Mouse (Mus musculus): ENCODE results near the gene Atp6v1f.

GRCm38 (mm10) chr6:29517139-29517538 lies 49.6 kb downstream of the Atp6v1f start:
- no peak for TF ChIP-seq POLR2A (IDR thresholded peaks at IDR 0.05; ENCODE audit: insufficient read depth, low read depth, low read length)
- TF ChIP-seq CTCF (IDR thresholded peaks at IDR 0.05; ENCODE audit: insufficient read depth, low read depth, low read length) = peak; percentile 59; the same call in 1 of the 2 replicates

Data from olfactory bulb, adult 2 months (tissue).